Mouse (Mus musculus) heart, postnatal 0 days (tissue): ENCODE data around the gene Ociad2. TPM values are rescaled to one million over a fixed set of nuclear protein-coding genes. Genes with fewer than 3 reads are reported as not detected.
A peak's percentile ranks its signal among the peaks of the same experiment; 100 is the strongest.

Experiments used
- ATAC-seq: fragments of 200-750 bp; cut with Nextera tagmentation; 2 replicates; pipeline ENCODE4 v1.8.0; 2017; ENCODE audit warnings: low read depth, moderate number of reproducible peaks, moderate library complexity; ENCODE audit not compliant: insufficient read depth
- DNase-seq: peaks from one replicate; pipeline ENCODE4 v3.0.0-alpha.2; 2016; ENCODE audit warnings: low spot score
- H3K27ac ChIP-seq: fragments of 300-500 bp; sonication (generic); 2 replicates; pipeline ENCODE4 v1.5.1; 2014; ENCODE audit warnings: low read depth, mild to moderate bottlenecking
- H3K27me3 ChIP-seq: fragments of 300-500 bp; sonication (generic); 2 replicates; pipeline ENCODE4 v1.6.1; 2014; ENCODE audit warnings: low read length, mixed read lengths; ENCODE audit not compliant: control insufficient read depth, insufficient read depth
- H3K36me3 ChIP-seq: fragments of 300-500 bp; sonication (generic); replicated peaks from 2 replicates; pipeline ENCODE4 v1.6.1; 2014; ENCODE audit warnings: low read length, mixed read lengths; ENCODE audit not compliant: control insufficient read depth, insufficient read depth
- H3K4me1 ChIP-seq: fragments of 300-500 bp; sonication (generic); 2 replicates; pipeline ENCODE4 v1.6.1; 2014; ENCODE audit warnings: antibody characterized with exemption; ENCODE audit not compliant: control insufficient read depth, insufficient read depth
- H3K4me2 ChIP-seq: fragments of 300-500 bp; sonication (generic); 2 replicates; pipeline ENCODE4 v1.6.1; 2014; ENCODE audit warnings: low read depth, mild to moderate bottlenecking, low read length, moderate library complexity
- H3K4me3 ChIP-seq: fragments of 300-500 bp; sonication (generic); 2 replicates; pipeline ENCODE4 v1.5.1; 2014; ENCODE audit warnings: low read depth, low read length
- H3K9ac ChIP-seq: fragments of 300-500 bp; sonication (generic); replicated peaks from 2 replicates; pipeline ENCODE4 v1.6.1; 2014; ENCODE audit warnings: low read depth, low read length, mixed read lengths
- H3K9me3 ChIP-seq: fragments of 300-500 bp; sonication (generic); replicated peaks from 2 replicates; pipeline ENCODE4 v1.6.1; 2016; ENCODE audit warnings: low read length; ENCODE audit not compliant: control insufficient read depth
- CTCF ChIP-seq: IDR thresholded peaks from 2 replicates; pipeline ENCODE4 v1.5.1; 2016; ENCODE audit warnings: antibody characterized with exemption, control low read depth, low read depth
- EP300 ChIP-seq: IDR thresholded peaks from 2 replicates; pipeline ENCODE4 v1.6.1; 2016; ENCODE audit warnings: antibody characterized with exemption, low read depth
- WGBS: fragments of 180-500 bp; shearing (Covaris S2); extraction: QIAGEN DNeasy Blood & Tissue Kit; methylation state at CpG from one replicate; pipeline ENCODE4 v1.1.7; 2014; 5-methylcytosine and 5-hydroxymethylcytosine counted together
- polyA plus RNA-seq: library from polyadenylated mRNA; unstranded; fragments of >200 nt; fragmentation: Nextera tagmentation; extraction: Ambion mirVana; gene quantifications from 2 replicates; pipeline ENCODE4 v1.2.1, GENCODE M21; 2015
- total RNA-seq: library from RNA; depleted of rRNA; stranded (reverse); fragments of >200 nt; gene quantifications from 2 replicates; pipeline ENCODE4 v1.2.3, GENCODE M21; 2014; ENCODE audit warnings: low replicate concordance

Gene Ociad2
- total and polyA plus RNA-seq, 2 experiments from 2014 or later: 13.3 to 16.7 TPM

- DNase-seq (no peak), ATAC-seq (no peak; the same call in 1 of the 2 replicates)
- H3K9me3 ChIP-seq: no peaks in the 10 kb centered on the region
- H3K4me1 ChIP-seq: peaks cover 3% of the 10 kb centered on the region
- H3K36me3 ChIP-seq: peaks cover 75% of the 10 kb centered on the region
- no peak overlapping the region for H3K4me3 ChIP-seq
- TF ChIP-seq CTCF: no peak
- H3K9ac ChIP-seq: no peak overlapping the region
- H3K4me2 ChIP-seq: no peak overlapping the region
- WGBS: 17% methylated on average over 5 of the region's 5 CpGs
- H3K27me3 ChIP-seq: no peaks in the 10 kb centered on the region
- no peak overlapping the region for H3K27ac ChIP-seq
These were observed 29.4 kb downstream of the Ociad2 start for GRCm38 (mm10) chr5:73311458-73311857.

GRCm38 (mm10) chr5:73310401-73310800, 30.4 kb downstream of the Ociad2 start:
- H3K27ac ChIP-seq: no peak overlapping the region
- TF ChIP-seq EP300 (no peak), CTCF (no peak)

GRCm38 (mm10) chr5:73309496-73309895, 31.3 kb downstream of the Ociad2 start:
- Histone ChIP-seq H3K36me3 (peaks cover 87% of the 10 kb centered on the region), H3K4me1 (peaks cover 3% of the 10 kb centered on the region), H3K27ac (no peak overlapping the region), H3K9me3 (no peaks in the 10 kb centered on the region), H3K4me2 (no peak overlapping the region), H3K27me3 (no peaks in the 10 kb centered on the region), H3K4me3 (no peak overlapping the region), H3K9ac (no peak overlapping the region)
- TF ChIP-seq CTCF (no peak), EP300 (no peak)
- WGBS: 68% methylated on average over 4 of the region's 4 CpGs
- ATAC-seq (no peak), DNase-seq (no peak)

More at GRCm38 (mm10) chr5:73310401-73310800, 30.4 kb downstream of the Ociad2 start:
- no peak for DNase-seq
- no peak for ATAC-seq
- Histone ChIP-seq H3K4me3 (no peak overlapping the region), H3K9ac (no peak overlapping the region), H3K27me3 (no peaks in the 10 kb centered on the region), H3K4me2 (no peak overlapping the region), H3K9me3 (no peaks in the 10 kb centered on the region), H3K4me1 (peaks cover 3% of the 10 kb centered on the region), H3K36me3 (peaks cover 84% of the 10 kb centered on the region)
- WGBS: 73% methylated on average over 1 of the region's 1 CpGs

- no peak for ATAC-seq
- no peak overlapping the region for H3K27ac ChIP-seq
- H3K27me3 ChIP-seq: no peaks in the 10 kb centered on the region
- no peak for DNase-seq
- no peaks in the 10 kb centered on the region for H3K9me3 ChIP-seq
- no peak overlapping the region for H3K9ac ChIP-seq
- peaks cover 83% of the 10 kb centered on the region for H3K36me3 ChIP-seq
- WGBS: 82% methylated on average over 3 of the region's 3 CpGs
- H3K4me3 ChIP-seq: no peak overlapping the region
- peaks cover 3% of the 10 kb centered on the region for H3K4me1 ChIP-seq
- TF ChIP-seq CTCF (no peak), EP300 (no peak)
- no peak overlapping the region for H3K4me2 ChIP-seq
These were observed 33.5 kb downstream of the Ociad2 start for GRCm38 (mm10) chr5:73307297-73307696.

GRCm38 (mm10) chr5:73306486-73306885, 34.3 kb downstream of the Ociad2 start:
- no peak for ATAC-seq
- H3K4me3 ChIP-seq: no peak overlapping the region
- H3K4me2 ChIP-seq: no peak overlapping the region
- H3K9me3 ChIP-seq: no peaks in the 10 kb centered on the region
- WGBS: 93% methylated on average over 6 of the region's 6 CpGs
- no peak for DNase-seq
- peaks cover 2% of the 10 kb centered on the region for H3K4me1 ChIP-seq
- peaks cover 83% of the 10 kb centered on the region for H3K36me3 ChIP-seq
- TF ChIP-seq CTCF (no peak), EP300 (no peak)
- no peak overlapping the region for H3K9ac ChIP-seq
- H3K27me3 ChIP-seq: no peaks in the 10 kb centered on the region
- H3K27ac ChIP-seq: no peak overlapping the region

- no peaks in the 10 kb centered on the region for H3K9me3 ChIP-seq
- peaks cover 83% of the 10 kb centered on the region for H3K36me3 ChIP-seq
- H3K4me3 ChIP-seq: no peak overlapping the region
- no peak overlapping the region for H3K4me2 ChIP-seq
- TF ChIP-seq CTCF (no peak), EP300 (no peak)
- peak; percentile 36 for DNase-seq
- ATAC-seq: no peak
- no peak overlapping the region for H3K27ac ChIP-seq
- H3K9ac ChIP-seq: no peak overlapping the region
- 73% methylated on average over 12 of the region's 12 CpGs for WGBS
- H3K4me1 ChIP-seq: no peaks in the 10 kb centered on the region
- H3K27me3 ChIP-seq: no peaks in the 10 kb centered on the region
These were observed 36.3 kb downstream of the Ociad2 start for GRCm38 (mm10) chr5:73304507-73304906.
